Mouse (Mus musculus): ENCODE results near the gene Pgls. TPM values are rescaled to one million over a fixed set of nuclear protein-coding genes. Genes with fewer than 3 reads are reported as not detected.

Pgls gene
- polyA plus RNA-seq (2016; fragmentation: Nextera tagmentation; extraction: Ambion mirVana): 198 and 217 TPM in 2 replicates

DNA sequence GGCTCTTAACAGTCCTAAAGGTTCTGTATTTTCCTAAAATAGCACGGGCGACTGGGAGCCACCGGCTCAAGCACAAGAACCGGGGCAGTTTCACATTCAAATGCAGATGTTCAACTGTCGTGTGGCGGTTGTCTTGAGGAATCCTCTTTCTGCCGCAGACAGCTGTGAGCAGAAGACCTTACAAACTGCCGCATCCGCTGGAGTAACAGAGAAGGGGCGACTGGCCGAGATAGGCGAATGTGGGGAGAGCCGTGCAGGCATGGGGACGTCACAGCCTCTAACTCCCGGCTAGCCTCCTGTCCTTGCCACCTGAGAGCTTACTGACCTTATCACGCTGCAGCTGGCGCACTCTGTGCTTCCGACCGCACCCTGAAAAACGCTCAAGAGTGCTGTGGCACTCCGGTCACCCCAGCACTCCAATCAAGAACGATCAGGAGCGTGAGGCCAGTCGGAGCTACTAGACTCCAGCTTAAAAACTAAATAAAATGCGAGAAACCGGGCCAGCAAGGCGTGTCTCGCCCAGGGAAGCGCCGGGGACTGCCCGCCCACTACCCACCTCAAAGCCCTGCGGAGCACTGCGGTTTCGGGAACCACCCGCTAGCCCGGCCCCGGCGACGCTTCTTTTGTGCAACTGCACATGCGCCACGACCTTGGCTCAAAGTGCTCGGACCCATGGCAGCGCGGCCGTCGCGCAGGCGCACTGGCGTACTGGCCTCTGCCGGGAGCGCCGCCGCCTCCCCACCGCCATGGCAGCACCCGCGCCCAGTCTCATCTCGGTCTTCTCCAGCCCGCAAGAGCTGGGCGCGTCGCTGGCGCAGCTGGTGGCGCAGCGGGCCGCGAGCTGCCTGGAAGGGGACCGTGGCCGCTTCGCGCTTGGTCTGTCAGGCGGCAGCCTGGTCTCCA, at the start of gene Pgls:
Gene Pgls, plus strand, starts transcription at position 706 of the 903 bp plus-strand sequence.
- under 1% methylated on average over 71 of the region's 71 CpGs for WGBS
- peak within 1 kb of the TSS; percentile 78 for H3K4me3 ChIP-seq
- H3K4me2 ChIP-seq (replicated peaks): peak within 1 kb of the TSS; percentile 96
- peak within 1 kb of the TSS; percentile 95 for H3K27ac ChIP-seq
- H3K9me3 ChIP-seq: no peaks in the 10 kb centered on the region
- peaks cover 13% of the 10 kb centered on the region; the same call in 1 of the 2 replicates for H3K36me3 ChIP-seq
- H3K4me1 ChIP-seq: peaks cover 29% of the 10 kb centered on the region
- ATAC-seq (ENCODE audit: low FRiP score, low read depth): peak; percentile 89
- H3K27me3 ChIP-seq (replicated peaks): no peaks in the 10 kb centered on the region
- H3K9ac ChIP-seq: peak within 1 kb of the TSS; percentile 94

DNA sequence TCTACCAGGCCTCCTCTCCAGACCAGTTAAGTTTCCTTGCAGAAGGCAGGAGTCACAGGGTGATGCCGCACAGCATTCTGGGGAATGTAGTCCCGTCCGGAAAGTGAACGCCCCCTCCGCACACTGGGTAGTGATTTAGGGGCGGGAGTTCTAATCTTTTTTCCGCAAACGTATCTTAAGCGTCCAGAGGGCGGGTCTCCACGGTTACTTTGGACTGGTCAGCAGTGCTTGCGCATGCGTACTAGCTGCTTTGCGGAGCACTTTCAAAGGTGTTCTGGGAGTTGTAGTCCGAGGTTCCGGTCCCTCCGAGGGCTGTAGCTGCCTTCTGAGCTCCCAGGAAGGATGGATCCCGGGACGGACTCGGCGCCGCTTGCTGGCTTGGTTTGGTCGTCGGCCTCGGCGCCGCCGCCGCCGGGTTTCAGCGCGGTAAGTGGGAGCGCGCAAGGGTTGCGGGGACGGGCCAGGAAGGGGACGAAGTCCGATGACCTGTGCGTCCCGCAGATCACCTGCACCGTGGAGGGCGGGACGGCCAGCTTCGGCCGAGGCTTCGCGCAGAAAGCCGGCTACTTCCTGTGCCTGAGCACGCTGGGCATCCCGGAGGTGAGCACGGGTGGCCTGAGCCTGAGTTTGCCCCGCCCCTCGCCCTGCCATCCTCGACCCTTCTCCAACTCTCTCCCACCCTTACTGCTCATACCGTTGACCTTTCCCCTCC, 49.2 kb upstream of the Pgls start, which contains the start of gene Mvb12a:
Gene Mvb12a, plus strand, starts transcription at position 291 of the 712 bp plus-strand sequence.
- H3K9ac ChIP-seq: peak within 1 kb of the TSS; percentile 73
- WGBS: under 1% methylated on average over 55 of the region's 55 CpGs
- peak within 1 kb of the TSS; percentile 86 for H3K4me2 ChIP-seq (replicated peaks)
- peaks cover 26% of the 10 kb centered on the region for H3K36me3 ChIP-seq
- H3K27me3 ChIP-seq (replicated peaks): 0 out of 2 replicates have a peak, but pooled peaks cover 8% of the 10 kb centered on the region
- peaks cover 12% of the 10 kb centered on the region for H3K4me1 ChIP-seq
- H3K4me3 ChIP-seq: peak within 1 kb of the TSS; percentile 74
- peak; percentile 94 for ATAC-seq (ENCODE audit: low FRiP score, low read depth)
- no peak within 1 kb of the TSS; the same call in 1 of the 2 replicates for H3K27ac ChIP-seq
- no peaks in the 10 kb centered on the region for H3K9me3 ChIP-seq

- no peak overlapping the region for H3K27ac ChIP-seq
- peaks cover 10% of the 10 kb centered on the region for H3K4me1 ChIP-seq
- peak overlapping the region; percentile 73; the same call in 1 of the 2 replicates for H3K9ac ChIP-seq
- H3K36me3 ChIP-seq: peaks cover 30% of the 10 kb centered on the region
- H3K9me3 ChIP-seq: no peaks in the 10 kb centered on the region
- peak overlapping the region; percentile 74 for H3K4me3 ChIP-seq
- peak overlapping the region; percentile 86 for H3K4me2 ChIP-seq (replicated peaks)
- H3K27me3 ChIP-seq (replicated peaks): no peaks in the 10 kb centered on the region
- no peak for ATAC-seq (ENCODE audit: low FRiP score, low read depth)
- WGBS: 89% methylated on average over 9 of the region's 9 CpGs
Measured at GRCm38 (mm10) chr8:71543755-71544154, 48.2 kb upstream of the Pgls start.

DNA sequence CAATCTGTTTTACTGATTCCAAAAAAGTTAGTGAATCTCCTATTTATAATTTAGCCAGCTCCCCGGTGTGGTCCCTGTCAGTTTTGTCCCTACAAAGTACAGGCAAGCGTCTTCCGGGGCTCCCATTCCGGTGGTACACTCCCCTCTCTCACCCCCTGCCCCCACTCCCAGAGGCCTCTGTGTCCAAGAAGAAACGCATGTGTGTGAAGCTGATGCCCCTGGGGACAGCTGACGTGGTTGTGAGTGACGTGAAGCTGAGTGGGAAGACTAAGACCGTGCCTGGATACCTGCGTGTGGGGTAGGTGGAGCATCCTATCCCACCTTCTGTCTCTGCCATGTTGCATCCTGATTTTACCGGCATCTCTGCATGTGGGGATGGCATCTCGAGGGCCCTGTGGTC, 46.9 kb upstream of the Pgls start:
- no peaks in the 10 kb centered on the region for H3K9me3 ChIP-seq
- ATAC-seq (ENCODE audit: low FRiP score, low read depth): no peak
- 93% methylated on average over 11 of the region's 11 CpGs for WGBS

GRCm38 (mm10) chr8:71547590-71547989, 44.4 kb upstream of the Pgls start:
- no peaks in the 10 kb centered on the region for H3K9me3 ChIP-seq
- no peak overlapping the region for H3K9ac ChIP-seq
- H3K4me3 ChIP-seq: no peak overlapping the region
- H3K4me1 ChIP-seq: peaks cover 10% of the 10 kb centered on the region
- WGBS: 87% methylated on average over 7 of the region's 7 CpGs
- H3K27me3 ChIP-seq (replicated peaks): no peaks in the 10 kb centered on the region
- H3K36me3 ChIP-seq: peaks cover 30% of the 10 kb centered on the region
- H3K27ac ChIP-seq: no peak overlapping the region
- H3K4me2 ChIP-seq (replicated peaks): no peak overlapping the region
- ATAC-seq (ENCODE audit: low FRiP score, low read depth): no peak

More for the DNA sequence above, 46.9 kb upstream of the Pgls start:
- no peak overlapping the region for H3K9ac ChIP-seq
- H3K27me3 ChIP-seq (replicated peaks): no peaks in the 10 kb centered on the region
- H3K4me1 ChIP-seq: peaks cover 10% of the 10 kb centered on the region
- no peak overlapping the region for H3K4me2 ChIP-seq (replicated peaks)
- no peak overlapping the region for H3K4me3 ChIP-seq
- H3K36me3 ChIP-seq: peaks cover 30% of the 10 kb centered on the region
- H3K27ac ChIP-seq: no peak overlapping the region

- no peaks in the 10 kb centered on the region for H3K4me1 ChIP-seq
- ATAC-seq (ENCODE audit: low FRiP score, low read depth): no peak
- WGBS: 77% methylated on average over 7 of the region's 7 CpGs
- peaks cover 22% of the 10 kb centered on the region for H3K36me3 ChIP-seq
- H3K9ac ChIP-seq: no peak overlapping the region
- H3K27ac ChIP-seq: no peak overlapping the region
- no peaks in the 10 kb centered on the region for H3K9me3 ChIP-seq
- no peak overlapping the region for H3K4me3 ChIP-seq
- H3K27me3 ChIP-seq (replicated peaks): peaks cover 9% of the 10 kb centered on the region
- no peak overlapping the region for H3K4me2 ChIP-seq (replicated peaks)
Measured at GRCm38 (mm10) chr8:71550754-71551153, 41.2 kb upstream of the Pgls start.

- H3K4me2 ChIP-seq (replicated peaks): no peak overlapping the region
- peaks cover 29% of the 10 kb centered on the region for H3K27me3 ChIP-seq (replicated peaks)
- ATAC-seq (ENCODE audit: low FRiP score, low read depth): no peak
- H3K27ac ChIP-seq: no peak overlapping the region
- H3K9ac ChIP-seq: no peak overlapping the region
- no peaks in the 10 kb centered on the region for H3K9me3 ChIP-seq
- 70% methylated on average over 6 of the region's 6 CpGs for whole genome bisulfite sequencing
- no peak overlapping the region for H3K4me3 ChIP-seq
- H3K36me3 ChIP-seq: peaks cover 5% of the 10 kb centered on the region
- no peaks in the 10 kb centered on the region for H3K4me1 ChIP-seq
Measured at GRCm38 (mm10) chr8:71552770-71553169, 39.2 kb upstream of the Pgls start.

GRCm38 (mm10) chr8:71554001-71554400, 38.0 kb upstream of the Pgls start:
- 71% methylated on average over 6 of the region's 6 CpGs for WGBS
- H3K27me3 ChIP-seq (replicated peaks): peaks cover 42% of the 10 kb centered on the region

GRCm38 (mm10) chr8:71554644-71555043, 37.3 kb upstream of the Pgls start:
- no peak overlapping the region for H3K4me3 ChIP-seq
- no peak overlapping the region for H3K27ac ChIP-seq
- ATAC-seq (ENCODE audit: low FRiP score, low read depth): no peak
- H3K4me2 ChIP-seq (replicated peaks): no peak overlapping the region
- no peaks in the 10 kb centered on the region for H3K9me3 ChIP-seq
- H3K36me3 ChIP-seq: no peaks in the 10 kb centered on the region
- peaks cover 12% of the 10 kb centered on the region for H3K4me1 ChIP-seq
- peaks cover 48% of the 10 kb centered on the region for H3K27me3 ChIP-seq (replicated peaks)
- H3K9ac ChIP-seq: no peak overlapping the region
- WGBS: 88% methylated on average over 2 of the region's 2 CpGs

More at GRCm38 (mm10) chr8:71554001-71554400, 38.0 kb upstream of the Pgls start:
- Histone ChIP-seq H3K27ac (no peak overlapping the region), H3K9me3 (no peaks in the 10 kb centered on the region), H3K9ac (no peak overlapping the region), H3K4me1 (peaks cover 9% of the 10 kb centered on the region), H3K4me3 (no peak overlapping the region), H3K36me3 (no peaks in the 10 kb centered on the region), H3K4me2 (replicated peaks) (no peak overlapping the region)
- no peak for ATAC-seq (ENCODE audit: low FRiP score, low read depth)

GRCm38 (mm10) chr8:71558071-71558957, 33.7 kb upstream of the Pgls start, which contains the start of gene Tmem221:
Gene Tmem221 (minus strand): TSS chr8:71558871.
- Histone ChIP-seq H3K9me3 (no peaks in the 10 kb centered on the region), H3K9ac (0 out of 2 replicates have a peak within 1 kb of the TSS, but pooled peaks have one; percentile 8), H3K4me2 (replicated peaks) (peak within 1 kb of the TSS; percentile 52), H3K4me3 (peak within 1 kb of the TSS; percentile 19), H3K36me3 (no peaks in the 10 kb centered on the region), H3K27ac (no peak within 1 kb of the TSS), H3K4me1 (peaks cover 12% of the 10 kb centered on the region), H3K27me3 (replicated peaks) (peaks cover 83% of the 10 kb centered on the region)
- 5% methylated on average over 70 of the region's 70 CpGs for WGBS
- no peak for ATAC-seq (ENCODE audit: low FRiP score, low read depth)

- 0 out of 2 replicates have a peak overlapping the region, but pooled peaks have one; percentile 8 for H3K9ac ChIP-seq
- no peak for ATAC-seq (ENCODE audit: low FRiP score, low read depth)
Measured at GRCm38 (mm10) chr8:71558958-71559690, 32.9 kb upstream of the Pgls start.

More at GRCm38 (mm10) chr8:71558958-71559690, 32.9 kb upstream of the Pgls start:
- H3K27me3 ChIP-seq (replicated peaks): peaks cover 90% of the 10 kb centered on the region
- H3K9me3 ChIP-seq: peaks cover 3% of the 10 kb centered on the region; the same call in 1 of the 2 replicates
- WGBS: 1% methylated on average over 24 of the region's 24 CpGs
- H3K27ac ChIP-seq: no peak overlapping the region
- peaks cover 12% of the 10 kb centered on the region for H3K4me1 ChIP-seq
- peak overlapping the region; percentile 19 for H3K4me3 ChIP-seq
- H3K36me3 ChIP-seq: no peaks in the 10 kb centered on the region
- peak overlapping the region; percentile 52 for H3K4me2 ChIP-seq (replicated peaks)

Measured in neural tube, embryonic 12.5 days (tissue).